Mouse (Mus musculus) forebrain, embryonic 16.5 days (tissue): ENCODE data around the gene Dph1. TPM values are rescaled to one million over a fixed set of nuclear protein-coding genes. Genes with fewer than 3 reads are reported as not detected.
A peak's percentile ranks its signal among the peaks of the same experiment; 100 is the strongest.

Source experiments
- ATAC-seq: fragments of 200-750 bp; cut with Nextera tagmentation; 2 replicates; pipeline ENCODE4 v1.8.0; 2017; ENCODE audit warnings: mild to moderate bottlenecking, moderate library complexity
- H3K27ac ChIP-seq: fragments of 300-500 bp; sonication (generic); 2 replicates; pipeline ENCODE4 v1.5.1; 2014; ENCODE audit warnings: low read length, control low read depth
- H3K27me3 ChIP-seq: fragments of 300-500 bp; sonication (generic); replicated peaks from 2 replicates; pipeline ENCODE4 v1.6.1; 2014; ENCODE audit warnings: low read length; ENCODE audit not compliant: control insufficient read depth, insufficient read depth
- H3K36me3 ChIP-seq: fragments of 300-500 bp; sonication (generic); 2 replicates; pipeline ENCODE4 v1.6.1; 2014; ENCODE audit not compliant: control insufficient read depth, insufficient read depth
- H3K4me1 ChIP-seq: fragments of 300-500 bp; sonication (generic); replicated peaks from 2 replicates; pipeline ENCODE4 v1.6.1; 2014; ENCODE audit warnings: low read length; ENCODE audit not compliant: control insufficient read depth, insufficient read depth
- H3K4me2 ChIP-seq: fragments of 300-500 bp; sonication (generic); 2 replicates; pipeline ENCODE4 v1.6.1; 2014; ENCODE audit warnings: mild to moderate bottlenecking, low read length, control low read depth
- H3K4me3 ChIP-seq: fragments of 300-500 bp; sonication (generic); replicated peaks from 2 replicates; pipeline ENCODE4 v1.5.1; 2014; ENCODE audit warnings: mild to moderate bottlenecking, low read length, control low read depth
- H3K9ac ChIP-seq: fragments of 300-500 bp; sonication (generic); replicated peaks from 2 replicates; pipeline ENCODE4 v1.6.1; 2014; ENCODE audit warnings: low read depth, low read length, control low read depth
- H3K9me3 ChIP-seq: fragments of 300-500 bp; sonication (generic); 2 replicates; pipeline ENCODE4 v1.6.1; 2016; ENCODE audit warnings: low read length; ENCODE audit not compliant: control insufficient read depth
- WGBS: fragments of 180-500 bp; shearing (Covaris S2); extraction: QIAGEN DNeasy Blood & Tissue Kit; methylation state at CpG from one replicate; pipeline ENCODE4 v1.1.7; 2014; 5-methylcytosine and 5-hydroxymethylcytosine counted together
- polyA plus RNA-seq: library from polyadenylated mRNA; unstranded; fragments of >200 nt; fragmentation: Nextera tagmentation; extraction: Ambion mirVana; gene quantifications from 2 replicates; pipeline ENCODE4 v1.2.1, GENCODE M21; 2015

The Dph1 gene
- polyA plus RNA-seq, 1 experiment from 2014 or later: 16.1 TPM

GRCm38 (mm10) chr11:75194850-75195461 is 3.9 kb upstream of the Dph1 start:
- H3K27me3 ChIP-seq: peaks cover 43% of the 10 kb centered on the region
- H3K4me1 ChIP-seq: peaks cover 33% of the 10 kb centered on the region
- peak overlapping the region; percentile 58 for H3K4me3 ChIP-seq
- no peak for ATAC-seq
- no peak overlapping the region for H3K27ac ChIP-seq
- H3K9ac ChIP-seq: peak overlapping the region; percentile 12
- no peaks in the 10 kb centered on the region for H3K36me3 ChIP-seq
- peak overlapping the region; percentile 72 for H3K4me2 ChIP-seq
- under 1% methylated on average over 37 of the region's 39 CpGs for WGBS
- no peaks in the 10 kb centered on the region for H3K9me3 ChIP-seq

- peak overlapping the region; percentile 72 for H3K4me2 ChIP-seq
- H3K4me1 ChIP-seq: peaks cover 39% of the 10 kb centered on the region
- no peak overlapping the region for H3K27ac ChIP-seq
- H3K27me3 ChIP-seq: peaks cover 43% of the 10 kb centered on the region
- no peaks in the 10 kb centered on the region for H3K9me3 ChIP-seq
- no peaks in the 10 kb centered on the region for H3K36me3 ChIP-seq
- ATAC-seq: no peak
- peak overlapping the region; percentile 67 for H3K9ac ChIP-seq
- H3K4me3 ChIP-seq: peak overlapping the region; percentile 58
- WGBS: under 1% methylated on average over 52 of the region's 52 CpGs
These were observed 3.2 kb upstream of the Dph1 start for GRCm38 (mm10) chr11:75194121-75194849.

- Histone ChIP-seq H3K27me3 (peaks cover 43% of the 10 kb centered on the region), H3K36me3 (no peaks in the 10 kb centered on the region), H3K9ac (peak within 1 kb of the TSS; percentile 67), H3K4me2 (peak within 1 kb of the TSS; percentile 72), H3K4me3 (peak within 1 kb of the TSS; percentile 58), H3K9me3 (no peaks in the 10 kb centered on the region), H3K27ac (no peak within 1 kb of the TSS), H3K4me1 (peaks cover 42% of the 10 kb centered on the region)
- no peak for ATAC-seq
- WGBS: under 1% methylated on average over 80 of the region's 84 CpGs
These were observed 2.4 kb upstream of the Dph1 start, which contains the start of gene Rtn4rl1 for GRCm38 (mm10) chr11:75193256-75194071. Rtn4rl1 (plus strand) TSS chr11:75193783.

GRCm38 (mm10) chr11:75192336-75193214 is 1.5 kb upstream of the Dph1 start:
- H3K9ac ChIP-seq: no peak overlapping the region
- peaks cover 43% of the 10 kb centered on the region for H3K27me3 ChIP-seq
- no peaks in the 10 kb centered on the region for H3K9me3 ChIP-seq
- peak overlapping the region; percentile 72 for H3K4me2 ChIP-seq
- no peaks in the 10 kb centered on the region for H3K36me3 ChIP-seq
- no peak overlapping the region for H3K27ac ChIP-seq
- H3K4me1 ChIP-seq: peaks cover 42% of the 10 kb centered on the region
- H3K4me3 ChIP-seq: peak overlapping the region; percentile 58
- 23% methylated on average over 13 of the region's 13 CpGs for WGBS
- ATAC-seq: peak; percentile 23; the same call in 1 of the 2 replicates

- Histone ChIP-seq H3K4me1 (peaks cover 42% of the 10 kb centered on the region), H3K36me3 (no peaks in the 10 kb centered on the region), H3K4me3 (no peak overlapping the region), H3K27ac (no peak overlapping the region), H3K9me3 (no peaks in the 10 kb centered on the region), H3K27me3 (peaks cover 42% of the 10 kb centered on the region), H3K4me2 (no peak overlapping the region), H3K9ac (no peak overlapping the region)
- ATAC-seq: no peak
- WGBS: 49% methylated on average over 6 of the region's 6 CpGs
These were observed 800 bp upstream of the Dph1 start for GRCm38 (mm10) chr11:75191841-75192240.

GRCm38 (mm10) chr11:75190371-75190724 is 693 bp downstream of the Dph1 start:
- WGBS: 0% methylated on average over 24 of the region's 24 CpGs
- Histone ChIP-seq H3K9ac (peak overlapping the region; percentile 76), H3K4me2 (peak overlapping the region; percentile 89), H3K4me3 (peak overlapping the region; percentile 90), H3K27me3 (peaks cover 29% of the 10 kb centered on the region), H3K4me1 (peaks cover 36% of the 10 kb centered on the region), H3K36me3 (no peaks in the 10 kb centered on the region), H3K27ac (no peak overlapping the region), H3K9me3 (no peaks in the 10 kb centered on the region)
- ATAC-seq: peak; percentile 86

- H3K9ac ChIP-seq: peak overlapping the region; percentile 76
These were observed 1.2 kb downstream of the Dph1 start for GRCm38 (mm10) chr11:75189713-75190370.

GRCm38 (mm10) chr11:75184986-75185385 is 6.1 kb downstream of the Dph1 start:
- no peak overlapping the region for H3K9ac ChIP-seq
- ATAC-seq: no peak
- H3K4me2 ChIP-seq: no peak overlapping the region
- no peak overlapping the region for H3K4me3 ChIP-seq
- 0 out of 2 replicates have a peak, but pooled peaks cover 4% of the 10 kb centered on the region for H3K36me3 ChIP-seq
- H3K27me3 ChIP-seq: no peaks in the 10 kb centered on the region
- H3K9me3 ChIP-seq: no peaks in the 10 kb centered on the region
- 51% methylated on average over 2 of the region's 2 CpGs for WGBS
- peak overlapping the region; percentile 23; the same call in 1 of the 2 replicates for H3K27ac ChIP-seq
- peaks cover 17% of the 10 kb centered on the region for H3K4me1 ChIP-seq

More at GRCm38 (mm10) chr11:75189713-75190370, 1.2 kb downstream of the Dph1 start:
- Histone ChIP-seq H3K27ac (no peak overlapping the region), H3K36me3 (no peaks in the 10 kb centered on the region), H3K4me1 (peaks cover 36% of the 10 kb centered on the region), H3K4me3 (peak overlapping the region; percentile 90), H3K27me3 (peaks cover 25% of the 10 kb centered on the region), H3K9me3 (no peaks in the 10 kb centered on the region), H3K4me2 (peak overlapping the region; percentile 89)
- no peak; the same call in 1 of the 2 replicates for ATAC-seq
- WGBS: under 1% methylated on average over 22 of the region's 22 CpGs
